Mouse (Mus musculus): ENCODE data around the gene Tfip11.
A peak's percentile ranks its signal among the peaks of the same experiment; 100 is the strongest.

Gene Tfip11

DNA sequence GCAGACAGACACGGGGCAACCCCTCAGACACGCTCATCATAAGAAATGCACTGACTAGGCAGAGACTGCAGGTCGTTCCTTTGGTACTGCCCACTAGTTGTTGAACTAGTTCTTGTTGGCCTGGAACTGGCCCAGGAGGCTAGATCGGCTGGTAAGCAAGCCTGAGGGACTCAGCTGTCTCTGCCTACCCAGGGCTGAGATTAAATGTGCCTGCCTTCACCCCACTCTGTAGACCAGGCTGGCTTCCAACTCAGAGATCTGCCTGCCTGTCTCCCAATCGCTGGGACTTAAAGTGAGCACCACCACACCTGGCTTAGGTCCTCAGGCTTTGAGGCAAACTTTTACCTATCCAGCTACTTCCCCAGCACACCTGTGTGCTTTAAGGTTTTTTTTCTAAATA lies 5.8 kb upstream of the Tfip11 start:
- no peak for DNase-seq (ENCODE audit: low spot score in 2 of 2)

DNA sequence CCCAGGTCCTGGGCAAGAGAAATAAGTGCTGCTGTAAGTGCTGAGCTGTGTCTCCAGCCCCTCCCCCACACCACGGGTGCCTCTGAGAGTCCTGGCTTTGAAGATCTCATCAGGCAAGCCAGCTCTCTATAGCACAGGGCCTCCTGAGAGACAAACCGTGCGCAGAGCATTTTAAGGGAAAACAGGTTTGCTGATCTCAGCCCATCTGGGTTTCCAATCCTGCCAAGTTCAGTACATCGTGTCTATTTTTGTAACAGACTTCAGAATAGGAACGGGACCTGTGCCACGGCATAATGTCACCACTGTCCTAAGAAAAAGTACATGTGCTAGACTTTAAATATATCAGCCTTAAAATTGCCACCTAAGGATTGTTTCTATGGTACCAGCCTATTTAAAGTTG lies 5.2 kb upstream of the Tfip11 start:
- peak; percentile 66 to 82 for DNase-seq (ENCODE audit: low spot score in 2 of 2)

DNA sequence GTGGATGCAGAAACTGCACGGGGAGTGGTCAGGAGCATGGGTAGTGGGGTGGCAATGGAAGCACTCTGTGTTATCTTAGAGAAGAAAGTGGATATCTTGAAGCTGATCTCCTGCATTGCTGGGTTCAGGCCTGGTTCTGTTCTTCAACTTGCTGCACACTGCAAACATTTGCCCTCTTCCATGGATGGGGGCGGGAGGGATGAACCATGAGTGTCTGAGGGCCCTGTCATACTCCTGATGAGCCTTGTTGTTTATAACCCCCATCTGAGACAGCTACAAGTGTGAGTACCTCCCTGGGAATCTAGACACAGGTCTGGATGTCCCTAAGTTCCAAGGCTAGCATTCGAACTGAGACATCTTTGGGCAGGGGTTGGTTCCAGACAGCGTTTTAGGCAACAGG lies 4.8 kb upstream of the Tfip11 start:
- DNase-seq (ENCODE audit: low spot score in 2 of 2): no peak

DNA sequence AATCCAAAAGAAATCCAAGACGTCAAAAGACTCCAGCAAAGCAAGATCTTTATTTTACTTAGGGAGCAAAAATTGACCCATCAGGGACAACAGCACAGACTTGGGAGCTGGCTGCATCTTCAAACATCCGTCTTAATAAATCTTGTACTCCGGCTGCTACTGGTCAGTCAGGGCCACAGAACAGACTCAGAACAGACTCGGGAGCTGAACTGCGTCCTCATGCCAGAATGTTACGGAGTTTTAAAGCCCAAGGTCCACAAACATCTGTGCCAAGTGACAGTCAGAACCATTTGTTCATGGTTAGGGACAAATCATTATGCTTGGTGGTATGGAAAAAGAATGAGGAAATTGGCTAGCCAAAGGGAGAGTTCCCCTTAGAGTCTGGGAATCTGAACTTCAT lies 2.9 kb upstream of the Tfip11 start:
- DNase-seq (ENCODE audit: low spot score in 2 of 2): no peak

DNA sequence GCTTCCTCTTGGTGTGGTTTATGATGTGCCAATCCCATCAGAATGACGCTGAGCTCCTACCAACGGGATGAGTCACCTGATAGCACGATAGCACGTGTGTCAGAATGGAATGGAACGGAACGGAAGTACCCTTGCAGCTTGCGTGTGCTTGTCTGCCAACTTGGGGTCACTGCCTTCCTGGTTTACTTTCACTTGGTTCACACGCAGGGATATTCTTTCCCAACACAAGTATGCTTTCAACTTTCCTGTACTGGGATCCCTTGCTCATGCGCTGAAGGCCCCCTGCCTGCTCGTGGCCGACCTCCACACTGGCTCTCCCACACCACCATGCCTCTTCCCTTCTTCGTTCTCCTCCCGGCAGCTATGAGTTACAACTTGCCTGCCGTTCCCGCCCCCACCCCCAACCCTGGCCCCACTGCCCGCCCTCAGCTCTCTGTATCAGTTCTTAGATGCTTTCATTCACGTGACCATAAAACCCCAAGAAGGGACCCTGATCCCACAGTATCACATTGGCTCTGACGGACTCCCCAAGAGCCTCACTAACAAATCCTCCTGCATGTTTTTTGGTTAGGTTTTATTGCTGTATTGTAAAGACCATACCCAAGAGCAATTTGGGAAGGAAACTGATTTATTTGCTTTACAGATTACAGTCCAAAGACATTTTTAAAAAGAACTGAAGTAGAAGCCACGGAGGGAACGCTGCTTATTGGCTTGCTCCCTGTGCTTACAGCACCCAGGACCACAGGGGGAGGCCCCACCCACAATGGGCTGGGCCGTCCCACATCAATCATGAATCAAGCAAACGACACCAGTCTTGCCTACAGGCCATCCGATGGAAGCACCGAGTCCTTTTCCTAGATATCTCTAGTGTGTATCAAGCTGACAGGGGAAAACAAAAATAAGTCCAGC lies 1.3 kb upstream of the Tfip11 start:
- no peak for DNase-seq (ENCODE audit: low spot score in 2 of 2)

DNA sequence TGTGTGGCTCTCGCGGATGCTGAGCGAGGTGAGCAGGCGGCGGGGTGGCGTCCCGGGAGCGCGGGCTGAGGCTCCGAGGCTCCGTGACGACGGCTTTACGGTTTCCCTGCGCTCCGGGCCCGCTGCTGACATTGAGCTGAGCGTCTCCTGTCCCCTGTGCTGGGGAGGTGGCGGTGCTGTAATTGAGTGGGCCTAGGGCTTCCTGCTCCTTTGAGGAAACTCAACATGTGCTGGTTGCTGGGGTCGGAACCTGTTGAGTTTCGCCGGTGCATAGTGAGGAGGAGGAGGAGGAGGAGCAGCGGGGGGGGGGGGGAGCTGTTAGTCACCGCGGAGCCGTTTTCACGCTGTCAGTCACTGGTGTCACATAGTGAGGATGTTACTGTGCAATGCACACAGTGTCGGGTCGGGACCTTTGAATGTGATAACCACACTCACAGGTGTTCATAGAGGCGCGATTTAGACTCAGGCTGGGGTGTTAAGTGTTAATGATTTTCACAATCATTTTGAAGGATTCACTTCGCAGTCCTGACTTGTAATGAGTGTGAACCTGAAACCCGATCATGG lies 370 bp downstream of the Tfip11 start:
- no peak for DNase-seq (ENCODE audit: low spot score in 2 of 2)

DNA sequence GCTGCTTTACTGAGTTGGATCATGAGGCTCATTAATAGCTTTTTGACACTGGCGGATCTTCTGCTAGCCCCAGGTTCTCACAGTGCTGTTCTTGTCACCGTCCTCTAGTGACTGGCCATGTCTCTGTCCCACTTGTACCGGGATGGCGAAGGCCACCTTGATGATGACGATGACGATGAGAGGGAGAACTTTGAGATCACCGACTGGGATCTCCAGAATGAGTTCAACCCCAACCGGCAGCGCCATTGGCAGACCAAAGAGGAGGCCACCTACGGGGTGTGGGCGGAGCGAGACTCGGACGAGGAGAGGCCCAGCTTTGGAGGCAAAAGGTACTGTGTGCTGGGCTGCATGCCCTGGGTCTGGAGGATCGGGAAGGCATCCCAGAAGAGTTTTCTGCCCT lies 1.7 kb downstream of the Tfip11 start:
- DNase-seq (ENCODE audit: low spot score in 2 of 2): no peak

DNA sequence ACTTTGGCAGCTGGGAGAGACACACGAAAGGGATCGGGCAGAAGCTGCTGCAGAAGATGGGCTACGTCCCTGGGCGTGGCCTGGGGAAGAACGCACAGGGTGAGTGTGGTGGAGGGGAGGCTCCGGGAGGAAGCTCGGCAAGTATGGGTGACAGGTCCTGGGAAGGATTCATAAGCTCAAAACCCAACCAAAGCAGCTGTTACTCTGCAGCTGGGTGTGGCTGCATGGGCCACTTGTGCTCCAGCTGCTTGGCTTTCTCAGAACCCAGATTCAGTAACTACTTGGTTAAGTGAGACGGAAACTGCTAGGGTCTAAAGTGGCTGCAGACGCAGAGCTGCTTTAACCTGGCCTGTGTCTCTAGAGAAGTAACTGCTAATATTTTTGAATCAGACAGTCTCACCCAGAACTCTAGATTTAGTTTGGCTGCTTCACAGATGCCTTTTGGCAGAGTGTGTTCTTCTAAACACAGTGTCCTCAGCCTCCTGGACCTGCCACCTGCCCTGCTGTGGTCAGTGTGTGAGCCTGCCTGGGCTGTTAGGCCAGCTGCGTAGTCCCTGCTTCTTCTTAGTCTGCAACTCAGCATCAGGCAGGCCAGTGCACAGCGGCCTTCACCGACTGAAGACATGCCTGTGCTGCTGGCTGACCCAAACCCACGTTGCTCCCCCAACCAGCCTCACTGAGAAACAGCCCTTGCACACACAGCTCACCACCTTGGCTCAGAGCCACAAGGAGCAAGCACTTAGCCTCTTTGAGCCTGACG lies 3.8 kb downstream of the Tfip11 start:
- DNase-seq (ENCODE audit: low spot score in 2 of 2): no peak

DNA sequence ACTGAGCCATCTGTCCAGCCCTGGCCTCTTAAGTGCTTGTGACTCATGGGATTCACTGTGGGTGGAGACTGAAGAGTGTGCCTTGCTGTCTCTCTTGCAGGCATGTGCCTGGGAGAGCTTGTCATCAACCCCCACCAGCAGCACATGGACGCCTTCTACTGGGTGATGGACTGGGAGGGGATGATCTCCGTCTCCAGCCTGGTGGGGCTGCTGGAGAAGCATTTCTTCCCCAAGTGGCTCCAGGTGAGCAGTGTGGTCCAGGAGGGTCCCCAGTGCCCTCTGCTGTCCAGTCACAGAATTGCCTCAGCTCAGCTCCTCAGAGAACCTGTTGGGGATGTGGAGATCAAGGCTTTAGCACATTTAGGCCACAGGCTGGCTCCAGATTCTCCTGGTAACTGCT lies 9.3 kb downstream of the Tfip11 start:
- peak in 1 of 2 experiments; percentile 44 for DNase-seq (ENCODE audit: low spot score in 2 of 2)

DNA sequence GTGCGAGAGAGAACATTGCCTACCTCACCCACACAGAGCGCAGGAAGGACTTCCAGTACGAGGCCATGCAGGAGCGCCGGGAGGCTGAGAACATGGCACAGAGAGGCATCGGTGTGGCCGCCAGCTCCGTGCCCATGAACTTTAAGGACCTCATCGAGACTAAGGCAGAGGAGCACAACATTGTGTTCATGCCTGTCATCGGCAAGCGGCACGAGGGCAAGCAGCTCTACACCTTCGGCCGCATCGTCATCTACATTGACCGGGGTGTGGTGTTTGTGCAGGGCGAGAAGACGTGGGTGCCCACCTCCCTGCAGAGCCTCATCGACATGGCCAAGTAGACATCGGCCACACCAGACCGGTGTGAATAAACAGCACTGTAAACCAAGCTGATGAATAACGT lies 10.8 kb downstream of the Tfip11 start:
- no peak for DNase-seq (ENCODE audit: low spot score in 2 of 2)

DNA sequence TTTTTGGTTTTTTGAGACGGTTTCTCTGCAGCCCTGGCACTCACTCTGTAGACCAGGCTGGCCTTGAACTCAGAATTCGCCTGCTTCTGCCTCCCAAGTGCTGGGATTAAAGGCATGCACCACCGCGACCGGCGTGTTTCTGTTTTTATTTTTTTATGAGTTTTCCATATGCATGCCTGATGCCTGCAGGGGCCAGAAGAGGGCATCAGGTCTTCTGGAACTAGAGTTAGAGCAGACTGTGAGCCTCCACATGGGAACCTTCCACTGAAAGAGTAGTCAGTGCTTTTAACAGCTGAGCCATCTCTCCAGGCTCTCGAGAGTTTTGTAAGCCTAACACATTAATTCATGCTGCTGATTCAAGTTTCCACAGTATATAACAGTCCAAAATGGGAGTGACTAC lies 13.1 kb downstream of the Tfip11 start:
- DNase-seq (ENCODE audit: low spot score in 2 of 2): no peak

DNA sequence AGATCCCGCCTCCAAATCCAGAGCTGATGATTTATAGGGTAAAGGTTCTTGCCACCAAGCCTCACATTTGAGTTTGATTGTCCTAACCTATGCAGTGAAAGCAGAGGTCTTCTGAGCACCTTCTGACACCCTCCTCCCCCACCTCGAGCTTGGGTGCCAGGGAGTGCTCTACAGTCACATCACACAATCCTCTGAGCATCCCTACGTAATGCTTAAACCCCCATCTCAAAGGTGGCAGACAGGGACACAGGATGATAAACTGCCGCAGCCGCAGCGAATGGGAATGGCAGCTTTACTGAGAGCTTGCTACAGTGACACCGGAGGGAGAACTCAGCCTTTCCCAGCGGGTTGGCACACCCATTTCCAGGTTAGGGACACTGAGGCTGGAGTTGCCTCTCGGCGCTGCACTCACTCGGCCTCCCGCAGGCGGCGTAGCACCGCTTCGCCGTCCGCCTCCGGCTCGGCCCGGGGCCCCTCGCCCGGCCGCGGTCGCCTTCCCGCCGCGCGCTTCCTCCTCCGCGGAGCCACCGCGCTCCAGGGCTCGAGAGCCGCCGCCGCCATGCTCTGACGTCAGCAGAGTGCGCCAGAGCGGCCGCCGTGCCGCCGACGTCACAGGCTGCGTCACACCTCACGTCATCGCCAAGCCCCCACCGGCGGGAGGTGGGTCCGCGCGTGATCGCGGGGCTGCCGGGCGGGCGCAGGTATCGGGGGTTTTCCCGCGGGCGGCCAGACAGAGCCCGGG lies 16.5 kb downstream of the Tfip11 start, which contains the start of the genes Srrd and Hps4:
Gene Srrd, minus strand, starts transcription at position 578 of the 742 bp plus-strand sequence.
Gene Hps4, plus strand, starts transcription at position 621 of the 742 bp plus-strand sequence.
- DNase-seq (ENCODE audit: low spot score in 2 of 2): peak; percentile 76 to 85

DNA sequence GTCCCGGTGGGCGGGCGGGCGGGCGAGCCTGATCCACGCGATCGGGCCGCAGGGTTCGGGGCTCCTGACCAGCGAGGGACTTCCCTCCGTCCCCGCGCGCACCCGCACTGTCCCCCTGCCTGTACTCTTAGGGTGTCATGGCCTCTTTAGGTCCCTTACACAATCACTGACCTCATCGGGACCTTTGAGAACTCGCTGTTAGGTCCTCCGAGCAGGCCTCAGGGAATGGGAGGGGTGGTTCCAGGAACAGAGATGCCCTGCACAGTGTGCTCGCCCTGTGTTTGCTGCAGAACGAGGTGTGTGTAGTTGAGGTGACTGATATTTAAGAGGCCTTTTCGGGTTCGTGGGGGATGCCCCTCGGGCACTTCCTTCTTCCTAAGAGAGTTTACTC lies 17.0 kb downstream of the Tfip11 start:
- DNase-seq (ENCODE audit: low spot score in 2 of 2): no peak

DNA sequence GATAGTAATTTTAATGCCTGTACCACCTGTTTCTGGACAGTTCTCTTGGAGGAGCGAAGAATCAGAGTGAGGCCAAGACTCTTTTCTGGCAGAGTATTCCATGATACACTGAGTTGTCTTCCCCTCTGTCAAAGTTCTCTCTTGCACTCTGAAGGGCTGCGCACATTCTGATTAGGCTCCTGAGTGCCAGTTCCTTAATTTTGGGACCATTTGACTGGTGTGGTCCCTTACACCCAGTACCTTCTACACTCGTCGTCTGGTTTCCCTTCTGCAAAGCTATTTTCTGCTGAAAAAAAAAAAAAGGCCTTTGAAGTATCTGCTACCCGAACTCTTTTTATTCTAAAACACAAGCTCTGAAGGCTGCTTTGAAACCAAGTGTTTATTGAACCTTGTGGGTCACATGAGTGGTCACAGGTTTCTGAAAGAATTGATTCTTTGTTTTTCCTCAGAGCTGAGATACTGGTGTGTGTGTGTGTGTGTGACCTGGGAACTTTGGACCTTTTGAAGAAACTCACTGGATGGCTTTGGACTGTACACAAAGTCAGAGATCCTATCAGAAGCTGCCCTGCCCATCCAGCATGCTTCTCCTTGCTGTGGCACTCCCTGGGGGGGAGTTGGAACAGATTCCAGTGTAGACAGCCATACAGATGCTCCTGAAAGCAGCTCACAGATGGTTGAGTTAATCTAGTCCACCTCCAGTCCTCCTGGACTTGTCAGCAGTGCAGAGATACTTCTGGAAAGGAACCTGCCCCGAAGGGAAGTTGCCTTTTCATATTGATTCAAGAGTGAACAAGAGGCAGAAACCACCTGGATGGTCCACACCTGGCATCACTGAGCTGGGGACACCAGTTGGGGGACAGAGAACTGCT lies 18.2 kb downstream of the Tfip11 start:
- DNase-seq (ENCODE audit: low spot score in 2 of 2): no peak

DNA sequence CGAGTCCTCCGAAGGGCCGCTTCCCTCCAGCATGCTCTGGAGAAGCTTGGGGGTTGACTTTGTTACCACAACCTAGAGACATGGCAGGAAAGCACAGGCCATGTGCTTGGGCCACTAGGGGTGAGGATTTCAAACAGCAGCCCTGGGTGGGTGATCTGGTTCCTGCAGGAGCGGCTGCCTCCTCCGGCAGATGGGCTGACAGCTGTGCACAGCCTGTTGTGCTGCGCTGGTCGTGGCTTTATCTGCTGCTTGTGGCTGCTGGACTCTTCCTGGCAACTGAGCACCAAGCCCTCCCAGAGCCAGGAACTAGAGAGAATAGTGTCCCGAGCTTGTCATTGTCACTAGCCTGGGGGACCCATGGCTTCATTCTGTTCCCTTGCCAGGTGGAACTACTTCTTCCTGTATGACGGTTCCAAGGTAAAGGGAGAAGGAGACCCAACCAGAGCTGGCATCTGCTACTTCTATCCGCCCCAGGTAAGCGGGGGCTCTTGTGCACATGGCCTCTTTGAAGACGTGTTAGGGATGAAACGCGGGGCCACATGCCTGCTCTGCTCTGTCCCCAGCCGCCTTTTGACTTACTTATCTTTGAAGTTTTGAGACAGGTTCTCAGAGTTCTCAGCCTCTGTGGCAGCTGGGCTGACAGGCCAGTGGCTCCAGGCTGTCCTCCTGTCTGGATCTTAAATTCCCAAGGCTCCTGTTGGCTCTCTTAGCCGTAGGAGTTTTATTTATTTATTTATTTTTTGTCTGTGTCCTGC lies 20.2 kb downstream of the Tfip11 start:
- DNase-seq (ENCODE audit: low spot score in 2 of 2): no peak

DNA sequence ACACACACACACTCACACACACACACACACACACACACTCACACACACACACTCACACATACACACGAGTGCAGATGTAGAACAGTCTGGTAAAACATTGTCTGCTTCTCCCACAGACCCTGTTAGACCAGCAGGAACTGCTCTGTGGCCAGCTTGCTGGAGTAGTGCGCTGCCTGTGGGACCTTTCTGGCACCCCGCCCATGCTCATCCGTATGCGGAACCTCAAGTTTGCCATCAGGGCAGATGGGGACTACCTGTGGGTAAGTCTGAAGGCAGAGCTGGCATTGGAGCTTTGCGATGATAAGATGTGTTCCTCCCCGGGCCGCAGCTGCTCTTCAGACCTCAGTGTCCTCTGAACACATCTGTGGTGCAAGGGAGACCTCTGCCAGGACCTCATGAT lies 23.0 kb downstream of the Tfip11 start:
- no peak for DNase-seq (ENCODE audit: low spot score in 2 of 2)

DNA sequence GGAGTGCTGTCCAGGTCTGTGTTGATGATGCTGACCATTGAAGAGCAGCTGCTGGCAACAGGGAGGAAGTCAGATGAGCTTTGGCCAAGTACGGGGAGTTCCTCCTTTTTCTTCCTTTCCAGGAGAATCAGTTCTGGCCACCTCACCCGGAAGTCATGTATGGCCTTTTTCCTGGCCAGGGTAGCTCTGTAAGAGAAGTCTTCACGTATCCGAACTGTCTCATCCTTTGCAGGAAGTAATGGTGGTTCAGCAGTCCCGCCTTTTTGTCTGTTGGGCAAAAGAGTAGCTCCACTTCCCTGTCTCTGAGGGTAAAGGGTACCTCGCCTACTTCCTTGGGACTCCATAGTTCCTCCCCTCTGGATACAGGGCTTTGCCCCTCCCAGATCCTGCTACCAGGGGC lies 29.3 kb downstream of the Tfip11 start:
- DNase-seq (ENCODE audit: low spot score in 2 of 2): no peak

DNA sequence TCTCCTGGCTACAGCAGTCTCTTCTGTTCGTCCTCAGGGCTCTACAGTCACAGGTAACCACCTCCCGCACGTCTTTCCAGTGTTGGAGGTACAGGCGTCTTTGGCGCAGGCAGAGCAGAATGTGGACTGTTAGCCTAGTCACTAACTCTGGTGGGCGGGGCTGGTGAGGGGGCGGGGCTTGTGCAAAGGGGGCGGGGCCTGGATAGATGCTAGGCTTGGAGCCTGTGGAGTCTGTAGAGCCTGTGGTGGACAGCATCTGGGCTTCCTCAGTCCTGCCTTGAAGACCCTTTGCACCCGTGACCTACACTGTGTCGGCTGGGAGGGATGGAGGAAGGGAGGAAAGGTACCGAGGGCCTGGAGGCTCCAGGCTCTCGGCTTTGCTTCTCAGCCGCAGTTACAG lies 29.8 kb downstream of the Tfip11 start, which contains the start of gene Gm6583:
Gene Gm6583, minus strand, starts transcription at position 124 of the 400 bp plus-strand sequence.
- DNase-seq (ENCODE audit: low spot score in 2 of 2): no peak

DNA sequence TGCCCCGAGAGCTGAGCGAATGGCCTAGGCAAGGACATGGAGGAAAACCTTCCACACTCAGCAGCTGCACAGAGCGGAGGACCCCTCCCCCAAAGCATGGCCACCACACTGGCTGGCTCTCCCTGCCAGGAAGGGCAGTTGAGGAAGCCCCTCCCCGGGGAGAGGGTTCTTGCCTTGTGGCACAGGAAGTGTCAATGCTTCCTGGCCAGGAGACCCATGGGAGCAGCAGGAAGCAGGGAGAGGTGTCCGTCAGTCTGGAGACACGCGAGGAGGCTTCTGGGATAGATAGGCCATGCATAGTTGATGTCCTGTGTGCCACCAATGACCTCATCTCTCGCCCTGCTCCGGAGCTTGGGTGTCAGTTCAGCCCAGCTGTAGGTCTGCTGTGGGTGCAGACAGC lies 30.2 kb downstream of the Tfip11 start:
- no peak for DNase-seq (ENCODE audit: low spot score in 2 of 2)

DNA sequence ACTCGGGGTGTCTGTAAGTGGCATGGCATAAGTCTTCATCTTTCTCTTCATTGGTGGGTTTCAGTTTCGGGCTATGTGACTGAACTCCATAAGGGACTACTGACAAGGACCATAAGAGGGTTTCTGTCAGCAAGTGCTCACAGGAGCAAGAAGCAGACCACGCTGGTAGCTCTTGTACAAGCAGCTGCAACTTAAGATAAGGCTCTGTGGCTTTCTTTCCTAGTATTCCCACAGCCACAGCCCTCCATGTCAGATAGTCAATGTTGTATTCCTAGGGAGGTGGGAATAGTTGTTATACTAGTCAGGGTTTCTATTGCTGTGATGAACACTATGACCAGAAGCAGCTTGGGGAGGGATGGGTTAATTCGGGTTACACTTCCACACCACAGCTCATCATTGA lies 33.4 kb downstream of the Tfip11 start:
- no peak for DNase-seq (ENCODE audit: low spot score in 2 of 2)
